Mouse (Mus musculus) hindbrain, postnatal 0 days (tissue): ENCODE data around the gene Csrp3. TPM values are rescaled to one million over a fixed set of nuclear protein-coding genes. Genes with fewer than 3 reads are reported as not detected.

Source experiments
- ATAC-seq: fragments of 200-750 bp; cut with Nextera tagmentation; 2 replicates; pipeline ENCODE4 v1.8.0; 2017; ENCODE audit warnings: mild to moderate bottlenecking, moderate TSS enrichment, moderate library complexity
- DNase-seq: peaks from one replicate; pipeline ENCODE4 v3.0.0-alpha.2; 2015; ENCODE audit warnings: low spot score
- H3K27ac ChIP-seq: fragments of 300-500 bp; sonication (generic); 2 replicates; pipeline ENCODE4 v1.5.1; 2014; ENCODE audit warnings: mild to moderate bottlenecking
- H3K27me3 ChIP-seq: fragments of 300-500 bp; sonication (generic); 2 replicates; pipeline ENCODE4 v1.6.1; 2014; ENCODE audit warnings: low read length, mixed read lengths; ENCODE audit not compliant: insufficient read depth
- H3K36me3 ChIP-seq: fragments of 300-500 bp; sonication (generic); 2 replicates; pipeline ENCODE4 v1.6.1; 2014; ENCODE audit warnings: low read length, mixed read lengths; ENCODE audit not compliant: insufficient read depth
- H3K4me1 ChIP-seq: fragments of 300-500 bp; sonication (generic); 2 replicates; pipeline ENCODE4 v1.6.1; 2014; ENCODE audit warnings: antibody characterized with exemption, low read length, mixed read lengths; ENCODE audit not compliant: insufficient read depth
- H3K4me2 ChIP-seq: fragments of 300-500 bp; sonication (generic); 2 replicates; pipeline ENCODE4 v1.6.1; 2014; ENCODE audit warnings: low read depth, mild to moderate bottlenecking, low read length, moderate library complexity, mixed read lengths
- H3K4me3 ChIP-seq: fragments of 300-500 bp; sonication (generic); 2 replicates; pipeline ENCODE4 v1.5.1; 2014; ENCODE audit warnings: low read length
- H3K9ac ChIP-seq: fragments of 300-500 bp; sonication (generic); replicated peaks from 2 replicates; pipeline ENCODE4 v1.6.1; 2014; ENCODE audit warnings: mild to moderate bottlenecking, low read length, moderate library complexity, mixed read lengths
- H3K9me3 ChIP-seq: fragments of 300-500 bp; sonication (generic); 2 replicates; pipeline ENCODE4 v1.6.1; 2016; ENCODE audit warnings: low read length, mixed read lengths
- CTCF ChIP-seq: IDR thresholded peaks from 2 replicates; pipeline ENCODE4 v1.5.1; 2016; ENCODE audit warnings: antibody characterized with exemption, control low read depth, low read depth
- WGBS: fragments of 180-500 bp; shearing (Covaris S2); extraction: QIAGEN DNeasy Blood & Tissue Kit; methylation state at CpG from one replicate; pipeline ENCODE4 v1.1.7; 2014; 5-methylcytosine and 5-hydroxymethylcytosine counted together
- polyA plus RNA-seq: library from polyadenylated mRNA; unstranded; fragments of >200 nt; fragmentation: Nextera tagmentation; extraction: Ambion mirVana; gene quantifications from 2 replicates; pipeline ENCODE4 v1.2.1, GENCODE M21; 2015
- total RNA-seq: library from RNA; depleted of rRNA; stranded (reverse); fragments of >200 nt; gene quantifications from 2 replicates; pipeline ENCODE4 v1.2.3, GENCODE M21; 2014

Gene Csrp3
- total and polyA plus RNA-seq, 2 experiments from 2014 or later = not detected

DNA sequence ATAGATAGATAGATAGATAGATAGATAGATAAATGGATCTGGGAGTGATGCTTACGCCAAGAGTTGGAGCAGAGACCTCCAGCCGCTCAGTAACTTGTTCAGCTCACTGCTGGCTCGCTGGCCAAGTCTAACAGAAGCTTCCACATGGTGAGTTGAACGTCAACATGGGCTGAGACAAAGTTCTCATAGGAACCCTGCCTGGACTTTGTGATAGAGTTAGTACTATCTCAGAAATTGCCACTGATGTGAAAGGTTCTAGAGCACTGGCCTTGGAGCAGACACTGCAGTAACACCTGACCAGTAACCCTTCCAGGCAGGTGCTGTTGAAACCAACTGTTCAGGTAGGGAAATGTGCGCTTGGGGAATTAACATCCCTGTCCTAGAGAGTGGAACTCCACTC is 4.3 kb downstream of the Csrp3 start:
- H3K36me3 ChIP-seq = no peaks in the 10 kb centered on the region
- H3K9me3 ChIP-seq = no peaks in the 10 kb centered on the region
- no peak overlapping the region for H3K9ac ChIP-seq
- ATAC-seq (no peak), DNase-seq (no peak)
- no peak overlapping the region for H3K4me3 ChIP-seq
- WGBS = 87% methylated on average over 5 of the region's 5 CpGs
- no peak overlapping the region for H3K27ac ChIP-seq
- no peak for TF ChIP-seq CTCF
- no peaks in the 10 kb centered on the region for H3K4me1 ChIP-seq
- H3K27me3 ChIP-seq = no peaks in the 10 kb centered on the region
- no peak overlapping the region for H3K4me2 ChIP-seq

DNA sequence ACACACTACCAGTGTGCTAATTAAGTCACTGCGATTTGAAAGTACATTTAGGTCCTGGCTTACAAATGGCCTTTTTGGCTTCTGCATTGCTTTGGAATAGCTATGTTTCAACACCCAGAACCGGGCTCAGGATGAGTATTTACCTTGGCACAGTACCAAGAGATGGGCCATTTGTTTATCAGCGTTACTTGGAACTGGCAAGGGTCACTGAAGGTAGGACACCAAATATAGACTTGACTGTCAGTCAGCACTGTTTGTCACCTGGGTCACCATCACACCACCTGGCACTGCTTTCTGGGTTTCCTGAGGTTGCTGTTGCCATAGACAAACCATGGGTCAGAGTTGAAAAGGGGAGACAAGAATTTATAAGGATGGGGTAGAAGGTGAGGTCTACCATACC is 5.5 kb downstream of the Csrp3 start:
- H3K27me3 ChIP-seq = no peaks in the 10 kb centered on the region
- WGBS = 65% methylated on average over 3 of the region's 3 CpGs
- TF ChIP-seq CTCF = no peak
- no peak overlapping the region for H3K27ac ChIP-seq
- DNase-seq (no peak), ATAC-seq (no peak)
- H3K4me3 ChIP-seq = no peak overlapping the region
- H3K4me1 ChIP-seq = no peaks in the 10 kb centered on the region
- H3K9ac ChIP-seq = no peak overlapping the region
- no peaks in the 10 kb centered on the region for H3K36me3 ChIP-seq
- no peak overlapping the region for H3K4me2 ChIP-seq
- H3K9me3 ChIP-seq = no peaks in the 10 kb centered on the region

DNA sequence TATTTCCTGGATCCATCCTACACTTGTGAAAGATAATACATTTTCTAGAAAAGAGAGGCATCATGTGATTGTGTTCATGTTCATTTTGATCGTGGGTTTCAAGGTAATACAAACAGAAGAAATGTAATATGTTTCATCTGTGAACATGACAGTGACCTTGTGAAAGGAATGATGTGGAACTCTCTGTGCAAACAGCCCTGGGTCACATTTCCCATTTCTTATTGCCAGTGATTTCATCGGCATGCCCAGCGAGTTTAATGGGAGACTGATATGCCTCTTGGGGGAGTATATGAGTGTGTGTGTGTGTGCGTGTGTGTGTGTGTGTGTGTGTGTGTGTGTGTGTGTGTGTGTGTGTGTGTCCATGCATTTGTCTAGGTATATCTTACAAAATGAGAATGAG is 6.3 kb downstream of the Csrp3 start:
- Histone ChIP-seq H3K4me2 (no peak overlapping the region), H3K27ac (no peak overlapping the region), H3K9ac (no peak overlapping the region), H3K9me3 (no peaks in the 10 kb centered on the region), H3K36me3 (no peaks in the 10 kb centered on the region), H3K27me3 (no peaks in the 10 kb centered on the region), H3K4me1 (no peaks in the 10 kb centered on the region), H3K4me3 (no peak overlapping the region)
- ATAC-seq (no peak), DNase-seq (no peak)
- no peak for TF ChIP-seq CTCF
- WGBS = 74% methylated on average over 4 of the region's 4 CpGs

DNA sequence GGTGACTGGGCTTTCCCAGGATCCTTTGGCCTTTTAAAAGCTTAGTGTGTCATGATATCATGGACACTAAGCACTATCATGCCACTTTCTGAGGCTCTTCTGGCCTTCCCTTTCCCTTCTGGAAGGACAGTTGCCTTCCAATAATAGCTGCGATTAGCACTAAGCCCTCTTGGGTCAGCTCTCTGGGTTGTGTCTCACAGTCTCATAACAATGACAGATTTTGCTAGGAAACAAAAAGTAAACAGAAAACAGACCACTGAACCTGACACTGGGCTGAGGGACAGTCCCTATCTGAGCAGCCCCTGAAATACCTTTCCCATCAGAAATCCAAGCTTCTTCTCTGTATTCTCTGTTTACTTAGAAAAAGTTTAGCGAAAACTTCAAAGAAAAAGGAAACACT is 7.3 kb downstream of the Csrp3 start:
- H3K36me3 ChIP-seq = no peaks in the 10 kb centered on the region
- 88% methylated on average over 2 of the region's 2 CpGs for WGBS
- no peak overlapping the region for H3K9ac ChIP-seq
- ATAC-seq (no peak), DNase-seq (no peak)
- TF ChIP-seq CTCF = no peak
- no peak overlapping the region for H3K4me2 ChIP-seq
- no peak overlapping the region for H3K4me3 ChIP-seq
- no peaks in the 10 kb centered on the region for H3K9me3 ChIP-seq
- peaks cover under 1% of the 10 kb centered on the region; the same call in 1 of the 2 replicates for H3K4me1 ChIP-seq
- no peak overlapping the region for H3K27ac ChIP-seq
- H3K27me3 ChIP-seq = no peaks in the 10 kb centered on the region

DNA sequence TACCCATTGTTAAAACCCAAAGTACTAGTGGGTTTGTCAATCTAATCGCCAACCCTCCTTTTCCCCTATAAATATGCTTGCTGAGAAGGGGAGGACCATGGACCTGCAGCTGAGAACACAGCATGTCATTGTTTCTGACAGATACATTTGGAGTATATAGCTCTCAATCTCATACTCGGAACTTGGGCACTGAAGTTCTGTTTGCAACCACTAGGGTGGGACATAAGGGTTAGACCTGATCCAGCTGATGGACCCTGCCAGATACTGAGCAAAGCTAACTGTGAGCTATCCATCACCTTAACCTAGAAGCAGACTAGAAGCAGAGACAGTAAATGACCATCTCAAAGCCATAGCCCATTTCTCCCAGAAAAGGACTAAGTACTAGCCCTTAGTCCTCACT is 9.4 kb downstream of the Csrp3 start:
- H3K27ac ChIP-seq = no peak overlapping the region
- peaks cover 15% of the 10 kb centered on the region for H3K4me1 ChIP-seq
- H3K36me3 ChIP-seq = no peaks in the 10 kb centered on the region
- DNase-seq (no peak), ATAC-seq (no peak)
- TF ChIP-seq CTCF = peak; percentile 28; the same call in 1 of the 2 replicates
- no peak overlapping the region for H3K4me2 ChIP-seq
- no peak overlapping the region for H3K9ac ChIP-seq
- WGBS = 69% methylated on average over 2 of the region's 2 CpGs
- H3K9me3 ChIP-seq = no peaks in the 10 kb centered on the region
- H3K4me3 ChIP-seq = no peak overlapping the region
- H3K27me3 ChIP-seq = no peaks in the 10 kb centered on the region

DNA sequence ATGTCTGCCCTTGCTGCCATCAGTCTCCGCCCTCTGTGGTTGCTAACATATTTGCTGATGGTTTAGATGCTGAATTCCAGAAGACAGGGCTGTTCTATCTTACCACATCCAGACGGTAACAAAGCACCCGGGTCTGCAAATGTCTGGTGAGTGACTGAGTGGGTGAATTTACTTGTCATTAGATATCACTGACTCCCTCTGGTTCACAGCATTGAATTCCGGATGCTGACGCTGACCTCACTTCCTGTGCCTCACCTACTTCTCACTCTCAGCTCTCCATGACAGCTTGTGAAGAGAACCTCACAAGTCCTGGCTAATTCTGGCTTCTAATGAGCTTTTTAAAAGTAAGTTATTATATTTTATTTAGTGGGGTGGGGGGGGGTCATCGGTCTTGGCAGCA is 10.9 kb downstream of the Csrp3 start:
- 78% methylated on average over 6 of the region's 6 CpGs for WGBS
- H3K4me2 ChIP-seq = no peak overlapping the region
- H3K36me3 ChIP-seq = no peaks in the 10 kb centered on the region
- peaks cover 15% of the 10 kb centered on the region for H3K4me1 ChIP-seq
- no peaks in the 10 kb centered on the region for H3K27me3 ChIP-seq
- no peak overlapping the region for H3K27ac ChIP-seq
- TF ChIP-seq CTCF = no peak
- H3K4me3 ChIP-seq = no peak overlapping the region
- DNase-seq (no peak), ATAC-seq (no peak)
- H3K9me3 ChIP-seq = no peaks in the 10 kb centered on the region
- H3K9ac ChIP-seq = no peak overlapping the region

DNA sequence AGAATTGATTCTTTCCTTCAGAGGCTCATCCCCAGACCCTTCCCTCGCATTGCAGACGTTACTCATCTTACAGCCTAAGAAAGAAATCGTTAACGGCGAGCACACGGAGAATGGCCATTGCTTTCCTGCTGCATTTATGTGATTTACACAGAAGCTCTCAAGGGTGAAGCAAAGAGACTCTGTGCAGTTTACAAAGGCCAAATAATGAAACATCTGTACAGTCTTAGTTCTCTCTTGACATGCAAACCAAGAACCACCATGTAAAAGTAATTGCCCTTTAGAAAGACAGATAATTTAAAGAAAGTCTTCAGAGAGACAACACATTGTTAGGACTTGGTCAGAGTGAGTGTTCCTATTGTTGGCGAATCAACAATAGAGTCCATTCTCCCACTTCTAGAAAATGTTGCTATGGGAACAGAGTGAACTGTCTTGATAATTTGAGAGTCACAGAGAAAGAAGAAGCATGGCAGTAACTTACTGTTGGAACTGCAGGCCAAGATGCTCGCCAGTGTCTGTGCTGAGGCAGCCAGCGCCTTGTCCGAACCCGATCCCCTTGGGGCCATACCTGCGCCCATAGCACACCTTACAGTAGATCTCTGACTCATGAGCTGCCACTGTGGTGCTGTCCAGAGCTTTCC is 12.7 kb downstream of the Csrp3 start:
- TF ChIP-seq CTCF = no peak
- DNase-seq (peak; percentile 44), ATAC-seq (peak; percentile 48)
- WGBS = 27% methylated on average over 12 of the region's 12 CpGs
- no peak overlapping the region for H3K4me3 ChIP-seq
- H3K9ac ChIP-seq = no peak overlapping the region
- H3K27me3 ChIP-seq = no peaks in the 10 kb centered on the region; the same call in 1 of the 2 replicates
- H3K27ac ChIP-seq = 0 out of 2 replicates have a peak overlapping the region, but pooled peaks have one; percentile 11
- no peak overlapping the region for H3K4me2 ChIP-seq
- H3K36me3 ChIP-seq = no peaks in the 10 kb centered on the region
- peaks cover 15% of the 10 kb centered on the region for H3K4me1 ChIP-seq
- H3K9me3 ChIP-seq = no peaks in the 10 kb centered on the region
